Mouse (Mus musculus): ENCODE data around the gene Ears2.

Ears2 gene

GRCm38 (mm10) chr7:122045181-122045634, 21.9 kb downstream of the Ears2 start:
- DNase-seq (ENCODE audit: low read depth, low spot score): peak; percentile 72

GRCm38 (mm10) chr7:122044106-122044505, 23.0 kb downstream of the Ears2 start:
- no peak for DNase-seq (ENCODE audit: low read depth, low spot score)

GRCm38 (mm10) chr7:122034348-122034747, 32.7 kb downstream of the Ears2 start:
- no peak for DNase-seq (ENCODE audit: low read depth, low spot score)

GRCm38 (mm10) chr7:122033371-122033770, 33.7 kb downstream of the Ears2 start:
- DNase-seq (ENCODE audit: low read depth, low spot score): no peak

- no peak for DNase-seq (ENCODE audit: low read depth, low spot score)
These were observed 44.9 kb downstream of the Ears2 start for GRCm38 (mm10) chr7:122022131-122022530.

- peak; percentile 58 for DNase-seq (ENCODE audit: low read depth, low spot score)
These were observed 46.3 kb downstream of the Ears2 start, which contains the start of gene Gga2 for GRCm38 (mm10) chr7:122020667-122021354. Gene Gga2 (minus strand): TSS chr7:122021222.

GRCm38 (mm10) chr7:122020273-122020666, 46.8 kb downstream of the Ears2 start:
- DNase-seq (ENCODE audit: low read depth, low spot score): no peak

GRCm38 (mm10) chr7:122018978-122019377, 48.1 kb downstream of the Ears2 start:
- peak; percentile 80 for DNase-seq (ENCODE audit: low read depth, low spot score)

- no peak for DNase-seq (ENCODE audit: low read depth, low spot score)
These were observed 48.8 kb downstream of the Ears2 start for GRCm38 (mm10) chr7:122018247-122018646.

GRCm38 (mm10) chr7:122015734-122016133, 51.3 kb downstream of the Ears2 start:
- no peak for DNase-seq (ENCODE audit: low read depth, low spot score)

- DNase-seq (ENCODE audit: low read depth, low spot score): no peak
These were observed 52.0 kb downstream of the Ears2 start for GRCm38 (mm10) chr7:122015105-122015504.

- DNase-seq (ENCODE audit: low read depth, low spot score): no peak
These were observed 54.1 kb downstream of the Ears2 start for GRCm38 (mm10) chr7:122012949-122013348.

GRCm38 (mm10) chr7:122012370-122012769, 54.7 kb downstream of the Ears2 start:
- DNase-seq (ENCODE audit: low read depth, low spot score): no peak

GRCm38 (mm10) chr7:122000396-122000795, 66.7 kb downstream of the Ears2 start:
- no peak for DNase-seq (ENCODE audit: low read depth, low spot score)

GRCm38 (mm10) chr7:121995961-121996360, 71.1 kb downstream of the Ears2 start:
- no peak for DNase-seq (ENCODE audit: low read depth, low spot score)
